Mouse (Mus musculus): ENCODE measurements at regions not wholly inside any gene's neighbourhood (a gene's known extent, or its start where the extent isn't known, plus 50 kb on each side); places are given as distances from the start of the nearest gene placed in this dataset.

DNA sequence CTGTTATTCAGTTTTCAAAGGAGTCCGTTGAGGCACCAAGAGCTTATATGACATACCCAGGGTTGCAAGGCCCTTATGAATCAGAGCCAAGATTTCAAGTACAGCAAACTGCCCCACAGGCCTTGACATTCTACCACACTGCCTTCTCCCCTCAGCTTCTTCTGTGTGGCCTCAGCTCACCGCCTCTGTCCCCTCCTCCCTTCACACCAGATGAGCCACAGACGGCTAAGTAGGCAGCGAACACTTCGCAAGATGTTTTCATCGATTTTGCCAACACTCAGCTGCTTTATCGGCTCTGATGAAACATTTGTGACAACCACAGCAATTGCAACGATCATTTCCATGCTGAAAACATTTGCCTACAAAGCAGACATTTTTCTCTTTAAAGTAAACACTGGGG is 556.7 kb downstream of the Insc start:
- DNase-seq, result peak; percentile 7

DNA sequence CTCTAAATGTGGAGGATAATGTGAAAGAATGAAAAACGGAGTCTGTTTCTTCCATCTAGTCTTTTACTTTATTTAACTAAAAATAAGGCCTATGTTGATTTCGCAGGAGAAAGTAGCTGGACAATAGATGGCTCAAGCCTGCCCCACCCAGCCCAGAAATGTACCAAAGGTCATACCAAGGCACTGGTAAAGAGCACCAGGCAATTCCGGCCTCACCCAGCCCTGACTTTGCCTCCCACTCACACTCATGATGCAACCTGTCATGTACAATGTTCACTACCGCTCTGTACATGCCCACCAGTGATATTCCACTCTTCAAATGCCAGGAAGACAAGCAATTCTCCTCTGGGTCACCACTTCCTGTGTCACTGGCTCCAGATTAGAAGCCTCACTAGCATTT is 564.9 kb downstream of the Insc start:
- no peak for DNase-seq

GRCm38 (mm10) chr7:115310400-115311225 is 567.1 kb downstream of the Insc start:
- DNase-seq, result no peak

- DNase-seq, result no peak
Measured at GRCm38 (mm10) chr7:115319504-115319903, 576.0 kb downstream of the Insc start.

DNA sequence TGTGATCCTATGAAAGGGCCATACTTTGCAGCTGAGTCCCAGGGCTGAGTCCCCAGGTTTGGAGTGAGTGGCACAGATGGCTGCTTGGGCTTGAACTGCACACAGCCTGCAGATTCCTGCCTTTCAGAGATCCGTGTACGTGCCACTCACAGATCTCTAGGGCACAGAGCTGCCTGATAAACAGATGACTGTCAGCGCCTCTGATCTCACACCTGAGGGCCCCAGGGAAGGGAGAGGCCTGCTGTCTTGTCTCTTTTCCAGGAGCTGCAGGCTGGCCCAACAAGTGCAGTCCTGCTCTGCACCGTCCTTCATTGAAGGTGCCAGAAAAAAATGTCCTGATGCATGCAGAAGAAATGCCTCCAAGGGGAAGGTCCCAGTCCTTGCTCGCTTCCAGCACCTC is 579.5 kb downstream of the Insc start:
- DNase-seq, result no peak

DNA sequence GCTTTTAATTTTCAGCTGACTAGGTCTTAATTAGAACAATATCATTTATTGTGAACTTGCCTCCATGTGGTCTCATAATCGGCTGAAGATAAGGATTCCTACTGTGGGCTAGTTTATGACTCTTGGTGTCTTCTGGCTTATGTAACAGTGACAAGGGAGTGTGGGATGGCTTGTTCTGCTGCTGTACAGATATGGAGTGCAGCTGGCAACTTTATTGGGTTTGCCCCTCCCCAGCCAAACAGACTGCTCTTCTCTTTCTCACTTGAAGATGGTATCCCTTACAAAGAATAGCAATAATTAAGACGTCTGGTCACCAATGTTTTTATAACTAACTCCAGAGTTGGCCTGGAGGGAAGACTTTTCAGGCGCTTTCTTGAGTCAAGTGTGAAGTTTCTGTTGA is 584.8 kb downstream of the Insc start:
- no peak for DNase-seq

DNA sequence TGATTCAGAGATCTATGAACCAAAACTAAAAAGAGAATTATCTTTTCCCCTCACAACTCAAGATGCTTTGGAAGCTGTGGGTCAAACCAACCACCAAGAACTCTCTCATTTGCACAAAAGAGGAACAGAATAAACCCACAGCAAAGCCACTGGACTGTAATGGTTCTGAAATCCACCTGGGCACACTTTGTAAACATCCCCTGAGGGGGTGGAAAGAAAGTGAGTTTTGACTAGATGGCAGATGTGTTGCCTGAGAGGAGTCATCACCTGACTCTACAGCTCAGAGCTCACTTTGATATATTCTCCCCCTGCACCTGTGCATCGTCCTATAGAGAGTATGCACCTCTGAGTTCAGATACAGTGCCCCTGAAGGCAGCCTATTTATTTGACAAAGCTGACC is 588.2 kb downstream of the Insc start:
- no peak for DNase-seq

DNA sequence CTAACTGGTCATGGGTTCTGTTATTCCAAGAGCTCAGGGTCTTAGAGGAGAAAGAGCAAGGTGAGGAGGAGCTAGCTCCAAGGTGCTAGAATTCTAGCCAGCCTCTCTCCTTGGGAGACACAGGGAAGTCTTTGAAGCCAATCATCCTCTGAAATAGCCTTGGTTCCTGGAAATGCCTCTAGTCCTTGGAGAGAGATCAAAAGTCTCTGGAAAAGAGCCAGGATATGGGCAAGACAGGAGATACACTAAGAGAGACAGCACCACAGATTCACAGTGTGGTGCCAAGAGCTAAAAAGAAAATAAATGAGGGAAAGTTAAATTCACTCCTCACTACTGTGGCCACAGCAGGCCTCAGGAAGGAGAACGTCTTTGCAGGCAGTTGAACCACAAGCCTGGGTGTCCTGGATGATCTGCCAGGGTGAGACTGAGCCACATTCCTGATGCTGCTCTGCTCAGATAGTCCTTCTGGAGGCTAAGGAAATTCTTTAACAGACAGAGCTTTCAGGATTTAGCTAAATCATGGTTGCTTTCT is 589.6 kb downstream of the Insc start:
- DNase-seq, result no peak

DNA sequence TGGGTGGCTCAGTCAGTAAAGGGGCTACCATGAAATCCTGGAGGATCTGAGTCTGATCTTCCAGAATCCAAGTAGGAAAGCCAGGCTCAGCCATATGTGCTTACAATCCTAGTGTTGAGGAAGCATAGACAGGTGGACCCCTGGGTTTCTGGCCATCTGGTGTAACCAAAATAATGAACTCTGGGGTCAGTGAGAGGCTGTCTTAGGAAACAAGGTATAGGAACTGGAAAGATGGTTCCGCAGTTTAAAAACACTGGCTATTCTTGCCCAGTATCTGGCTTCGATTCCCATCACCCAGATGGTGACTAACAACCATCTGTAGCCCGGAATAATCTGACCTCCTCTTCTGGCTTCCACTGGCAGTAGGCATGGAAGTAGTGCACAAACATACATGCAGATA is 591.6 kb downstream of the Insc start:
- DNase-seq, result no peak

GRCm38 (mm10) chr7:115340155-115340554 is 596.7 kb downstream of the Insc start:
- DNase-seq, result no peak

DNA sequence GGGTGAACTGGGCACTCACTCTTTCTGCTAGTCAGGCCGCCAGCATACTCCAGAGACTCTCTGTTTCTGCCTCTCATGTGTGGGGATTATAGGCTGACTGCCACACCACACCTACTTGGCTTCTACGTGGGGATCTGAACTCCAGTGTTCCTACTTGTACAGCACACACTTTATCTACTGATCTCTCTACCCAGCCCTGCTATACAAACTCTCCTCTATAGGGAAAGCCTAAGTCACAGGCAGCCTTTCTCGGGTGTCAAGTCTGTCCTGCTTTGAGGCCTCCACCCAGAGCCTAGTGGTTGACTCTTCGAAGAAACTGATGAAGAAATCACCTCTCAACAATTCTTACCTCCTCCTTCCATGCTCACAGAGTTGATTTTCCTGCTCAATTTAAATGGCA is 597.5 kb downstream of the Insc start:
- no peak for DNase-seq

GRCm38 (mm10) chr7:115345749-115346148 is 602.3 kb downstream of the Insc start:
- DNase-seq, result no peak

DNA sequence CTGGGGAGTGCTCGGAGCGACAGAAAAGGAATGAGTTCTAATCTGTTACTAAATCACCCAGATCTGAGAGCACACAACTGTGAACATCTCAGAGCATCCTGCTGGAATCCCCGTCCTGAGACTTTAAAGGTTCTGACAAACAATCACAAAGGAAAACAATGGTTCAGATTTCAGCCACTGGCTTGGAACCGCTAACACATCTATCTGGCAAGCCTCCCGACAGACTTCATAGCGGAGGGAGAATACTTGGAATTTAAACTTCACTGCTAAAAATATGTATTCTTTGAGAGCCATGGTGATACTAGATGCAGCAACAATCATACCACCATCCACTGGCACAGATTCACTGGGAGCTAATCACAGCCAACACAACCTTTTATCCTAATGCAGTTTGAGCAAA is 615.2 kb downstream of the Insc start:
- no peak for DNase-seq

DNA sequence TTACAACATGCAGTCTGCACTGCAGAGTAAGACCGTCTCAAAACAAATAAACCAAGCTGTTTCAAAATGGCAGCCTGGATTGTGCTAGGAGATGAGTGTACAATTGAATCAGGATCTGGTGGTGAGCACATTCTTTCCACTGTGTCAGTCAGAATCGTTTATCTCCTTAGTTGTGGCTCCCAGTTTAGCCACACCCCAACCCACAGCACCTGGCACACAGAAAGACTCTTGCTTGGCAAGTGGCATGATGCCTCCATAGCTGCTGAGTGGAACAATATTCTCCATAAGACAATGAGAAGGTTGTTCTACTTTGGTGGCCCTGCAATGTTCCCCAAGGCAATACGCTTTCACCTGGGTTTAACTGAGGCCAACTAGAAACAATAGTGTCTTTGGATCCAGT is 616.6 kb downstream of the Insc start:
- DNase-seq, result no peak

- no peak for DNase-seq
Measured at GRCm38 (mm10) chr7:115362117-115362516, 618.6 kb downstream of the Insc start.

- DNase-seq, result peak; percentile 32
Measured at GRCm38 (mm10) chr7:115366910-115367309, 623.4 kb downstream of the Insc start.

DNA sequence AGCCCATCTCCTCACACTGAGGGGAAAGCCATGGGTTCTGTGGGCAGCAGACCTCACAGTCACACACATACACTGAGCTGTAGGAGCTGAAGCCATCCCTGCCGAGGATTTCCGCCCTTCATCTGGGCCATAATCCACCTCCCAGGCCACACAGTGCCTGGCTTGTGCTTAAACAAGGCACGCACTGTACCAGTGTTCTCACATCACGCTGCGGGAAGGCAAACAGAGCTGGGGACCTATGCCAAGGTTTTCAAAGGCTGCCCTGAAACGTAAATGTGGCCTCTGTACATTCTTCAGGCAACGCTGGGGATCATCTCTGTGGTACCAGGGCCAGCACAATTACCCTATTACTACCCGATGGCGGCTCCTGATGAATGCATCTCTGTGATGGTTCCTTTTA is 627.6 kb downstream of the Insc start:
- DNase-seq, result no peak

- DNase-seq, result no peak
Measured at GRCm38 (mm10) chr7:115372921-115373320, 629.4 kb downstream of the Insc start.

GRCm38 (mm10) chr7:115373781-115374533 is 630.5 kb downstream of the Insc start:
- DNase-seq, result no peak

GRCm38 (mm10) chr7:115376067-115376466 is 632.6 kb downstream of the Insc start:
- DNase-seq, result no peak

DNA sequence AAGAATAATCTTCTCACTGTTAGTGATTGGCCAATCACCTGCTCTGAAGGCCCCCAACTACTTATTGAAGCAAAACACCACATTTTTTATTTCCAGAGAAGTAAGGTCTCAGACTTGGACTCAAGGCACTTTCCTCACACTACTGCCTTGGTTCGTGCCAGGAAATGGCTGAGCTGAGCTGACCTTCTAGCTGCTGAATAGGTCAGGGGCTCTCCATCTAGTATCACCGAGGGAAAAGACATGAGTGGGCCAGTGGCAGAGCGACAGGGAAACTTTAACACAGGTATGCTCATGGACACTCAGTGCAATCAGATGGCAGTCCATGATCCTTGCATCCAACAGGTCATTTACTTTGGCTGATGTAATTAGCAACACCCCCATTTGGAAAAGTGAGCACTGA is 635.3 kb downstream of the Insc start:
- no peak for DNase-seq

DNA sequence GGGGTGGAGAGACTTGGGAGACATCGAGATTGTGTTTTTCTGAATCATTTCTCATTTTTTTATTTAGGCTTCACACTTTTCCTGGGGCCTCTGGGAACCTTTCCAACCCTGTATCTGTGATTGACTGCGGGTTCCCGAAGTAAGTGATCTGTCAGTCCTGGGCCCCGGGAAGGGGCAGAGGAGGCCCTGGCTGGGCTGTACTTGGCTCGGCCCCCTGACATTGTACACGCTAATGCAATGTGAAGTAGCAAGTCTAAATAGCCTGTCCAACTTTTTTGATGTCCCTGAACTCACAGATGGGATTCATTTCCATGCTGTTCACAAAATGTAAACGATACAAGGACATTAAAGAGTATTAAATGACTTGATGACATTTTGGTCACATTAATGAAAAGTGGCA is 636.1 kb downstream of the Insc start:
- no peak for DNase-seq

DNA sequence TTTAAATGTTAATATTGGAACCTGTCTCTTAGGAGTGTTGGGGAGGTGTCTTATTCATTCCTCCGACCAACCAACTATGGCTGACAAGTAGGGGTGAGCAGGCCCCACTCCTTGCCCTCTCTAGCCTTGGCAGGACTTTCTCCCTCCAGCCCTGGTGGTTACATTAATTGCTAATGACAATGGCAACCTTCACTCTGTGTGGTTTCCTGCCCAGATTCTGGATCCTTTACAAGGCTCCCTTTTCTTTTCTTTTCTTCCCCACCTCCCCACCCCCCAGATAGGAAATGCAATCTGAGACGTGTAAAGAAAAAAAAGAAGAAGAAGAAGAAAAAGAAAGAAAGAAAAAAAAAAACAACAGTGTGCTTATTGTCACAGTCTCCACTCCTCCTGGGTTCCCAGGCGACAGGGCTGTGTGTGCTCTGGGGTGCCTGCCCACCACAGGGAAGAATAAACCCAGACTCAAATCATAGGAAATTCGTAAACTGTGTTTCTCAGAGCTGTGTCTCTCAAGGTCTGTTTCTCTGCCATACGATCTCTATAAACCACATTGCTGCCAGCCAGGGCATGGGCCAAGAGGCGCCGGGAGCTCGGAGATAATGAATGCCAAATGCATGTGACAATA is 637.6 kb downstream of the Insc start:
- no peak for DNase-seq

DNA sequence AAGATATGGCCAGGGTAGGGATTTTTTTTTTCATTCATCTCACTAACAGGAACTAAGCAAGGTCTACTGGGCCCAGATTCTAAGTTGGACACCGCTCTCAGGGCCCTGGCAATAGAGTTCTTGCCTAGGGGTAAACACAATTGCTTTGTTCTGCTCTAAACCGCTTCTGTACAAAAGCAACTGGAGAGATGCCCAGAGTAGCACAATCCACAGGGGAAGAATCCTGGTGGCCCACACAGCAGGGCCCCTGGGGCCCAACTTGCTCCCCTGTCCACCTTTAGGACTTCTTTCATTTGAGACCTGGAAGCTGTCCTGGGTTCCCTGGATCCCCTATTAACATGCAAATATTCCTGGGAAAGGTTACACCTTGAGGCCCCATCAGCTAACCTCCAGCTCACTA is 639.4 kb downstream of the Insc start:
- DNase-seq, result peak; percentile 7

Data from right cerebral cortex, adult 18-20 months (tissue).